Mouse (Mus musculus): ENCODE measurements at regions not wholly inside any gene's neighbourhood (a gene's known extent, or its start where the extent isn't known, plus 50 kb on each side); places are given as distances from the start of the nearest gene placed in this dataset.

GRCm38 (mm10) chrX:162348341-162348740 lies 188.8 kb upstream of the Nhs start:
- TF ChIP-seq TBP (conservative IDR thresholded peaks at IDR 0.05; ENCODE audit: low read depth, low read length) = no peak
- no peak for TF ChIP-seq CTCF (conservative IDR thresholded peaks at IDR 0.05 in 1 of 2, IDR thresholded peaks at IDR 0.05 in 1 of 2; ENCODE audit: low read depth in 2 of 2, low read length in 2 of 2)
- no peak for TF ChIP-seq JUND (conservative IDR thresholded peaks at IDR 0.05; ENCODE audit: low read depth, low read length)
- no peak for TF ChIP-seq EP300 (IDR thresholded peaks at IDR 0.05; ENCODE audit: low read length)
- no peak for TF ChIP-seq ZMIZ1 (IDR thresholded peaks at IDR 0.05; ENCODE audit: low read depth, low read length)
